Mouse (Mus musculus) telencephalon, adult 2 months (tissue): ENCODE data around the gene Kremen2.

ENCODE experiments used
- DNase-seq: peaks from one replicate; pipeline ENCODE4 v3.0.0-alpha.2; 2011; ENCODE audit warnings: low read depth, low spot score

The Kremen2 gene

GRCm38 (mm10) chr17:23760231-23760630 is 14.6 kb upstream of the Kremen2 start:
- no peak for DNase-seq

- no peak for DNase-seq
Observed at GRCm38 (mm10) chr17:23758801-23759200, 13.2 kb upstream of the Kremen2 start.

DNA sequence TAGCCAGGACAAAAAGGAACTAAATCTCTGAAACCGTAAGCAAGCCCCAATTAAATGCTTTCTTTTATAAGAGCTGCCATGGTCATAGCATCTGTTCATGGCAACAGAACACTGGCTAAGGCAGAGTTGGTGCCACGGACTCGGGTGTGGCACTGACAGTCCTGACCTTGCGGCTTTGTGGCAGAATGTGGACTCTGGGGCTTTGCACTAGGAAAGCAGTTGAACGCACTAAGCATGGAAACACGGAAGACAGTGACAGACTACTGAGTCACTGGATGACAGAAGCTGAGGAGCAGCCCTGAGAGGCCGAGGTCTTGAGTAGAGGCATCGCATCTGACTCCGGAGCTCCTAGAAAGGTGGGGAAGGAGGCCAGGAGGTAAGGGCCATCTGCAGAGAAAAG is 11.9 kb upstream of the Kremen2 start:
- DNase-seq = no peak

- no peak for DNase-seq
Observed at GRCm38 (mm10) chr17:23755689-23756088, 10.1 kb upstream of the Kremen2 start.

- DNase-seq = no peak
Observed at GRCm38 (mm10) chr17:23749400-23750191, 4.0 kb upstream of the Kremen2 start.

GRCm38 (mm10) chr17:23748631-23749391 is 3.2 kb upstream of the Kremen2 start:
- DNase-seq = peak; percentile 45

DNA sequence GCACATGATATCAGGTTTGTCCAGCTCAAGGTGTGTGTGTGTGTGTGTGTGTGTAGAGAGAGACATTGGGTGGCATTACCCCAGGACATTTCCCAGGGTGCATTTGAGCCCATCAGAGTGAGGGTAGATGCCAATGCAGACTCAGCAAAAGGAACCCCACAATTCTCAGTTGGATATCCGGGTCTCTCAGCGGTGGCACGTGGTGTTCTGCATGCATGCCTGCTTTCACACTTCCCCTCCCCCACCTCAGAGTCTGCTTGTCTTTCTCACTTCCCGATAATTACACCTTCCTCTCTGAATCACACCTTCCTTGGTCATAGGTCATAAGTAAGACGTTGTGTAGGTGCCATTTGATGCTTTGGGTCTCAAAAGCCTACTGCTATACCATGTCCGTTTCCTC is 2.4 kb upstream of the Kremen2 start:
- no peak for DNase-seq

DNA sequence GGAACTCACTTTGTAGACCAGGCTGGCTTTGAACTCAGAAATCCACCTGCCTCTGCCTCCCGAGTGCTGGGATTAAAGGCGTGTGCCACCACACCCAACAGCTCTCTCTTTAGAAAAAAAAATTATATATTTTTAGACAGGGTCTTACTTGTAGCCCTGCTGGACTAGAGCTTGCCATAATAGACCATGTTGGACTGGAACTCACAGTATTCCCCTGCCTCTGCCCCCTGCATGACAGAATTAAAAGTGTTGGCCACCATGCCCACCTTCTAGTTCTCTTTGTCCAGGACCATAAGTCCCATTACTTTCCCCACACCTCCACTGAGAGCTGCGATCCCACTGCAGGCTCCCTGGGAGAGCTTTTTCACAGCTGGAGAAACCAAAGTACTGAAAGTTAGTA is 1.8 kb upstream of the Kremen2 start:
- DNase-seq = no peak

GRCm38 (mm10) chr17:23746767-23747166 is 1.1 kb upstream of the Kremen2 start:
- no peak for DNase-seq

DNA sequence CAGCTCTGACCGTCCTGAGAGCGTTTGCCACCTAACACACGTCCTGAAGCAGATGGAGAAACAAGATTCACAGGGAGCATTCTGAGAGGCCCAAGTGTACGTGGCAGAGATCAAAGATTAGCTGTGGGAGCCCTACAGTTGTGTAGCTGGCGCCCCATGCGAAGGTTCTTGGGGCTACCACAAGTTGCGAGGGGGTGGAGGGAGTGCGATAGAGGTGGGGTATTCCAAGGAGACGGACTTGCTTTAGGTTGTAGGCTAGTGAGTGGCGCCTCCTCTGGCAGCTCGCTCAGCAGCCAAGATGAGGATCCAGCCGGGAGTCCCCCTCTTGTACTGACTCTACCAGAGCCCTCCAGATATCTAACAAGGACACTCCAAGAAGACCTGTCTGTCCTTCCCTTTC is 678 bp upstream of the Kremen2 start:
- DNase-seq = no peak

DNA sequence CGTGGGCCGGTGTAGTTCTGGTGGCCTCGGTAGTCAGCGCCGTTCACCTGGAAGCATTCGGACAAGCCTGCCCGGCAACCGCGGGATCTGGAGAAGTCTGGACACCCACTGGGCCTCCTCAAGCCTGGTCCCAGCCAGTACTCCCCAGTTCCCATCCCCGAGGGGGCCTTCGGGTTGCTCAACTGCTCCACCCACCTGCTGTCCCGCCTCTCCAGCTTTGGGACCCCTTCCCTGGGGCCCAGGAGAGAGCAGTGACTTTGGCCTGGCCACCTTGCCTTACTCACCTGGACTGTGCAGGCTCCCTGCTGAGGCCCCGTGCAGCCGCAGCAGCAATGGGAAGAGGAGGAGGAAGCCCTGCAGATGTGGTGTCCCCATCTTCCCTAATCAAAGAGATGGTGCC is 982 bp downstream of the Kremen2 start:
- DNase-seq = no peak

DNA sequence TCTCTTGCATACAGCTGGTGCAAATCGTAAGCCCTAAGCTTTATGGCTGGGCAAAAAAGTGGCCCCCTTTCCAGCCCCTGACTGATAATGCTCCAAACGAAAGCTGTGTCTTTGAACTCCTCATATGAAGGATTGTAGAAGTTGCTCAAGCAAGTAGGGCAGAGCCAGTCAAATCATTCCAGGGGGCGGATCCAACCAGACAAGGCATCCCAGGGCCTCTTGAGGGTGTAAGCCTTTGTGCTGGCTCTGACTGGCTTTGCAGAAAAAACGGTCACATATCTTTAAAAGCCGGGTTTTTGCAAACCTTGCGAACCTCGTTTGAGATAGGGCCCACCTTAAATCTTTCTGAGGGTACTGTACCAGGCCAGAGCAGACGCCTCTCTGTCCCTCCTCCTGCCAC is 1.6 kb downstream of the Kremen2 start:
- DNase-seq = no peak

DNA sequence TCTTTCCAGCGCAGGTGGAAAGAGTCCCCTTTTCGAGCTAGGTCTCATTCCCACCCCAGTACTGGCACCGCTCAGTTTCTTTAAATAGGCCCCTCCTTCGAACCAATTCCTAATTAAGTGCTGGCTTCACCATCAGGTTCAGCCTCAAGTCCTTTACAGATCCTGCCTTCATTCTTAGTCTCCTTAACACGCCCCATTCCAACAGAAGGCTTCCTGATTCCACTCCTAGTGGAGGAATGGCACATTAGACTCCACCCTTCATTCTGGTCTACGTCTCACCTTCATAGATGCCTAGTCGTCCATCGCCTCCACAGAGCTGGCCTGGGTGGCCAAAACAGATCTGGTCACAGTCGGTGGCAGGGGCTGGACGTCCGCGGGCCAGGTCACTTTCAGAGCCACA is 2.7 kb downstream of the Kremen2 start:
- DNase-seq = no peak

GRCm38 (mm10) chr17:23742210-23742793 is 3.3 kb downstream of the Kremen2 start:
- DNase-seq = no peak

DNA sequence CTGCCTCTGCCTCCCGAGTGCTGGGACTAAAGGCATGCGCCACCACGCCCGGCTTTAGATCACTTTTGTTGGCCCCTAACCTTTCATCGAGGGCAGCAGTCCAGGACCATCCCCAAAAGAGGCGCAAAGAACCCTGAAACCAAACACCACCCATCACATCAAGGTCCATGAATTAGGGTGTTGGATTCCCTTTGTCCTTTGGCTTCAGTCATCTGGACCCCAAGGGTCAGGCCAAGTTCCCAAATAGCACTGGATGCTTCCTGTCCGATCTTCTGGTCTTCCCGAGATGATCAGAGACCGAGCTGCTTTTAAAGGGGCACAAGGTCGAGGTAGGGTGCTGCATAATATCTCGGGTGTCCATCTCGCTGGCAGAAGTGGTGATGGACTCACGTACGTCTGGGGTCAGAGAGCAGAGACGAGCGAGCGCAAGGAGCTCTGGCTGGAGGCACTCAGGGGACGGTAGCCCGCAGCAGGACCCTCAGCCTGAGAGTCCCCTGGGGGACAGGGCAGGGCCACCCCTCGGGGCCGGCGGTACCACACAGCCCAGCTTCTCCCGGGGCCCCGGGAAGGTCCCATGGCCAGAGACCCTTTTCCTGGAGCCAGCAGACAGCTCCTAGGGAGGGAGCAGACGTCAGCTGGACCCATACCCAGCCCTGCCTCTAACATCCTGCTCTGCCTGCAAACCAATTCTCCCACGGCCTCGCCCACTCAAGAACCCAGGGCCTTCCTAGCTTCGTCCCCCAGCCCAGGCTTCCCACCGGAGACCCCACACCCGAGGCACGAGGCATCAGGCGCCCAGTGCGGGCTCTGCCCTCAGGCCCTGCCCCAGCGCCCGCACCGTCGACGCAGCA is 4.0 kb downstream of the Kremen2 start:
- no peak for DNase-seq

DNA sequence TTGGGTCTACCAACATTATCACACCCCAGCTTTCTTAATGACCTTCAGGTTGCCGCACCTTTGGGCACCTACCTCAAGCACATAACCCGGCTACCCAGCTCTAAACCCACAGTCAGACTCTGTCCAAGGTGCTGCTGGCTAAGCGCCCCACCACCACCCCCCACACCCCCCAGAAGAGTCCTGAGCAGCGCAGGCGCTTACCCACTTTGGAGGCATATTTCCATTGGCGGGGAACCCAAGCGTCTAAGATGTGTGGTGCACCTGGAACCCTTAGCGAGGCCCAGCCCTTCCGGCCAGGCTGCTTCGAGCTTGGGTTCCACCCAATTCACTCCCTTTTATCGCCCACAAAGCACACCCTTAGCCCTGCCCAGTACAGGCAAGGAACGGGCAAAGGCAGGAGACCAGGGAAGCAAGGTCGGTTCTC is 5.0 kb downstream of the Kremen2 start, which contains the start of gene Paqr4:
Gene Paqr4, minus strand, starts transcription at position 270 of the 424 bp plus-strand sequence.
- DNase-seq = no peak

GRCm38 (mm10) chr17:23740136-23740584 is 5.5 kb downstream of the Kremen2 start:
- peak; percentile 90 for DNase-seq

DNA sequence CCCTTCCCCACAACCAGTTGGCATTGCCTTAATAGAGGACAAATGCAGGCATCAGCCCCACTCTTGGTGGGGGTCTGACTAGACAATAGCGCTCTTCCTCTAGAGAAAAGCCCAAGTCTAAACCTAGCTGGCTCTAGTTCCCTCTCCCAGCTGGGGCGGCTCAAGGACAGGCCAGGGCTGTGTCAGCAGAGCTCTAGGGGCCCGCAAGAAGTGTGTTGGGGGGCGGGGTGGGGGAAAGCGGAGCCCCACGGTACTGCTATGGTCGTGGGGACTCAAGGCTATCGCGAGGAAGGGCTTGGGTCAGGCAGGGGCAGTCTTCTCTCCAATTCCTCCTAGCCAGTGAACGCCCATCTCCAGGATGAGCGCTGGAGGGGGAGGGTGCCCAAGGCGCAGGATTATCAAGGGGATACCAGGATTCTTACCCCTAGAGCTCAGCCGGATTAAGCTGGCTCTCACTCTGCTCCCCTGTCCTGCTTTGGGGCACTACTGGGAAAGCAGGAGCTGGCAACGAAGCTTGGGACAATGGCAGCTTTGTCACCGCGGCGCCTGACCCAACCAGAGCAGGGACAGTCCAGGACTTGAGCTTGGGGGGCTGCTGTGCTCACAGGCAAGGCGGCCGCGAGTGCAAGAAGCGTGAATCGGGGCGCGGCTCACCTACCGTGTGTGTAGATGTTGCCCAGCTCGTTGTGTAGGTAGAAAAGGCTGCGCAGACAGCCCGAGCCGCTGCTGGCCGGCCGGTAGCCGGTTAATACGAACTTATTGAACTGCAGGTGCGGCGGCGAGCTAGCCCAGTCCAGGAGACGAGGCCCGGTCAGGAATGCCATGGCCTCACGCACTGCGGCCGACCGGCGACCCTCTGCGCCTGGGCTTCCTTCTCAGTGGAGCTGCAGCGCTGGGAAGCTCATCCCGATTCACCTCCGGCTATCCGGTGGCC is 6.2 kb downstream of the Kremen2 start:
- no peak for DNase-seq

GRCm38 (mm10) chr17:23738836-23739201 is 6.8 kb downstream of the Kremen2 start:
- no peak for DNase-seq
